Mouse (Mus musculus) layer of hippocampus, adult 9-11 months (tissue): ENCODE measurements around the gene Mllt11.

ENCODE experiments used
- DNase-seq: peaks from one replicate; pipeline ENCODE4 v3.0.0; 2022

Gene Mllt11

DNA sequence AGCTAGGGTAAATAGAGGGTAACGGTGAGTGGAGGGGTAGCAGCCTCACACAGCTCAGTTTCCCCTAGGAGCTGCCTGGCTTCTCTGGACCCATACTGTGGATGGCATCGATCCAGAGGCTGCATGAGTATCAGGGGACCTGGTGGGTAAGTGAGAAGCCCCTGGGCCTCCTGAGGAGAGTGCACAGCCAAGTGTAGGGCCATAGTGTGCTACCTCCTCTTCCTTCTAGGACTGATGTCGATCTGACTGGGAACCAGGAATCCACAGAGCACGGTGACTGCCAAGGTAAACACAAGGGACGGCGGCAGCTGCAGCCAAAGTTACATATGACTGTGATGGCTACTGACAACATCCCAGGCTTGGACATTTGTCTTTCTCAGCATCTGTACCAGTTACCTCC is 60.9 kb downstream of the Mllt11 start:
- no peak for DNase-seq

- no peak for DNase-seq
Measured at GRCm38 (mm10) chr3:95169996-95170395, 62.0 kb downstream of the Mllt11 start.
